Mouse (Mus musculus) lung, postnatal 0 days (tissue): ENCODE results near the gene Lsm11.

Experiments used
- CTCF ChIP-seq: IDR thresholded peaks from 2 replicates; pipeline ENCODE4 v1.5.1; 2016; ENCODE audit warnings: antibody characterized with exemption, mild to moderate bottlenecking
- EP300 ChIP-seq: IDR thresholded peaks from 2 replicates; pipeline ENCODE4 v1.6.1; 2016; ENCODE audit warnings: antibody characterized with exemption, mild to moderate bottlenecking, control low read depth

- TF ChIP-seq CTCF, result no peak
- no peak for TF ChIP-seq EP300
Measured at GRCm38 (mm10) chr11:45968466-45968865, 23.7 kb upstream of the Lsm11 start.
